Mouse (Mus musculus) layer of hippocampus, adult 18-20 months (tissue): ENCODE measurements around the gene Mag. TPM values are rescaled to one million over a fixed set of nuclear protein-coding genes. Genes with fewer than 3 reads are reported as not detected.
A peak's percentile ranks its signal among the peaks of the same experiment; 100 is the strongest.
"Not testable (repeated sequence)": the region's sequence is repeated elsewhere in the genome, so short reads cannot be mapped to it uniquely, and the experiment has no call there.

Experiments used
- DNase-seq, 2 experiments: peaks; one replicate each; pipeline ENCODE4 v3.0.0; 2022; ENCODE audit warnings: low spot score in 2 of 2
- total RNA-seq, 2 experiments: library from RNA; stranded (reverse); gene quantifications; 2 replicates each; pipeline ENCODE4 v1.2.3; 2021

The Mag gene
- total RNA-seq, 2 experiments from 2014 or later, result 155 to 176 TPM

- not testable (repeated sequence) for DNase-seq
Measured at GRCm38 (mm10) chr7:30942365-30942764, 27.7 kb upstream of the Mag start.

DNA sequence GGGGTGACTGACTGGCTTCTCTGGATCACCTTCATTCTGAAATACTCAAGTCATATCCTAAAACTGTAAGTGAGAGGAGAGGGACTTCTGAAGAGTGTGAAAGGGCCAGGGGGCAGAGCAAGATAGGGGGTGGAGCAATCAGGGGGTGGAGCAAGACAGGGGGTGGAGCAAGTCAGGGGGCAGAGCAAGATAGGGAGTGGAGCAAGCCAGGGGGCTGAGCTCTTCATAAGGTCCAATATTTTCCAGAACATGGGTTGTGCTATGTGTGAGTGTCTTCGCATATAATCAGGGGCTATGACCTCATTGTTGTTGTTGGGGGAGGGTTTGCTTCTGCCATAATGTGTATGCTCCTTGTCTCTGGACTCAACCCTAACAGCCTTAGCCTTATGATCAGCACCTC lies 25.4 kb upstream of the Mag start:
- not testable (repeated sequence) for DNase-seq

DNA sequence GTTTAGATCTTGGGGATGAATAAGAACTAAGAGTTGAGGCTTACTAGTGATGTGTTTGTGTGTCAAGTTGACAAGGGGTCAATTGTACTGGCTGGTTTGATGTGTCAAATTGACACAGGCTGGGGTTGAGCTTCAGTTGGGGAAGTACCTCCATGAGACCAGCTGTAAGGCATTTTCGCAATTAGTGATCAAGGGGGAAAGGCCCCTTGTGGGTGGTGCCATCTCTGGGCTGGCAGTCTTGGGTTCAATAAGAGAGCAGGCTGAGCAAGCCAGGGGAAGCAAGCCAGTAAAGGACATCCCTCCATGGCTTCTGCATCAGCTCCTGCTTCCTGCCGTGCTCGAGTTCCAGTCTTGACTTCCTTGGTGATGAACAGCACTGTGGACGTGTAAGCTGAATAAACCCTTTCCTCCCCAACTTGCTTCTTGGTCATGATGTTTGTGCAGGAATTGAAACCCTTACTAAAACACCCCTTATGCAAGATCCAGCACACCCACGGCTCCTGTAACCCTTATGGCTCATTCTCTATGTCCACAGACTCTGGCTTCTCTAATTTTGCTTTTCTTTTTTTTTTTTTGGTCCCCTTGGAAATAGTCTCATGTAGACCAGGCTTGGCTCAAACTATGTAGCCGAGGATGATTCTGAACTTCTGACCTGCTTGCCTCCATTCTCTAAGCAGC lies 20.9 kb upstream of the Mag start:
- not testable (repeated sequence) for DNase-seq

- DNase-seq, result not testable (repeated sequence)
Measured at GRCm38 (mm10) chr7:30924581-30924980, 9.9 kb upstream of the Mag start, which contains the start of gene Hamp2. Gene Hamp2 (minus strand): TSS chr7:30924681.

- DNase-seq, result no peak
Measured at GRCm38 (mm10) chr7:30924071-30924470, 9.4 kb upstream of the Mag start.

DNA sequence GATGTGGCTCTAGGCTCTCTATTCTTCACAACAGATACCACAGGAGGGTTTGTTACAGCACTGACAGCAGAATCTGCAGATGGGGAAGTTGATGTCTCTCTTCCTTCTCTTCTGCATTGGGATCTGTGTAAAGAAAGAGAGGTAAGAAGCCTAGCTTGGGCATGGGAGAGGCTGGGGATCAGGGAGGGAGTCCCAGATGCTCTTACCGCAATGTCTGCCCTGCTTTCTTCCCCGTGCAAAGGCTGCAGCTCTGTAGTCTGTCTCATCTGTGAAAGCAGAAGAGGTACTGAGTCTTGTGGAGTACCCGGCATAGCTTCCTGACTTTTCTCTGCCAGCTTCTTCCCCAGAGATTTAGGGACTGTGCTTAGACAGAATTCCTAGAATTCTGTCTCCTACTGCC lies 7.8 kb upstream of the Mag start:
- DNase-seq, result not testable (repeated sequence)

- no peak for DNase-seq
Measured at GRCm38 (mm10) chr7:30920217-30920616, 5.5 kb upstream of the Mag start.

GRCm38 (mm10) chr7:30917219-30917618 lies 2.5 kb upstream of the Mag start:
- DNase-seq, result no peak

DNA sequence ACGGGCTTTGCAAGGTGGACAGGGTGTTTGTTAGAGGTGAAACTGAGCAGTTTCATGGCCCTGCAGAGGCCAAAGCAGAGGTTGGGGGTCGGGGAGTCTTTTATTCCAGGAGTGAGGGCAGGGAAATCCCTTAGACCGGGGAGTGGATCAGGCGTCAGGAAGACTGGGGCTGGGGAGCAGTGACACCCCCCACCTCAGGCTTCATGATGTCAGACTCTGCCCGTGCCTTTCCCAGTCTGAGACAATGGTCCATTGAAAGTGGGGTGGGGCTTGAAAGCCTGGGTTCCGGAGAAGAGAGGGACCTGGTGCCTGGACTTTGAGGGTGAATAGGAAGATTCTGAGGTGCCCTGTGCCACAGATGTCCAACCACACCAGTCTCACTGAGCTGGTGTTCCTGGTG lies 2.0 kb upstream of the Mag start:
- peak in 1 of 2 experiments; percentile 26 for DNase-seq

DNA sequence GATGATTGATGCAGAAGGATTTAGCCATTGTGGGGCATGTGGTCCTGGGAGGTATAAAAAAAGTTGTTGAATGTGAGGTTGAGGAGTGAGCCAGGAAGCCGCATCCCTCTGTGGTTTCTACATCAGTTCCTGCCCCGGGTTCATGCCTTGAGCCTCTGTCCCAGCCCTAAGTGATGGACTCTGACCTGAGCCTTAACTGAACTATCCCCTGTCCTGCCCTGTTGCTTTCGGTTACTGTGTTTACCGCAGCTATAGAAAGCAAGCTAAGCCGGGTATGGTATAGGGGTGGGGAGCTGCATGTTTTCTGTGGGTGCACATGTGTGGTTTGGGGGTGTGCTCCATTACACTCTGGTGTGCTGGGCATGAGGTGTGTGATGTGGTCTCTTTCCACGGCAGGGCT lies 4.9 kb downstream of the Mag start:
- no peak for DNase-seq

GRCm38 (mm10) chr7:30908992-30909431 lies 5.7 kb downstream of the Mag start:
- no peak for DNase-seq

DNA sequence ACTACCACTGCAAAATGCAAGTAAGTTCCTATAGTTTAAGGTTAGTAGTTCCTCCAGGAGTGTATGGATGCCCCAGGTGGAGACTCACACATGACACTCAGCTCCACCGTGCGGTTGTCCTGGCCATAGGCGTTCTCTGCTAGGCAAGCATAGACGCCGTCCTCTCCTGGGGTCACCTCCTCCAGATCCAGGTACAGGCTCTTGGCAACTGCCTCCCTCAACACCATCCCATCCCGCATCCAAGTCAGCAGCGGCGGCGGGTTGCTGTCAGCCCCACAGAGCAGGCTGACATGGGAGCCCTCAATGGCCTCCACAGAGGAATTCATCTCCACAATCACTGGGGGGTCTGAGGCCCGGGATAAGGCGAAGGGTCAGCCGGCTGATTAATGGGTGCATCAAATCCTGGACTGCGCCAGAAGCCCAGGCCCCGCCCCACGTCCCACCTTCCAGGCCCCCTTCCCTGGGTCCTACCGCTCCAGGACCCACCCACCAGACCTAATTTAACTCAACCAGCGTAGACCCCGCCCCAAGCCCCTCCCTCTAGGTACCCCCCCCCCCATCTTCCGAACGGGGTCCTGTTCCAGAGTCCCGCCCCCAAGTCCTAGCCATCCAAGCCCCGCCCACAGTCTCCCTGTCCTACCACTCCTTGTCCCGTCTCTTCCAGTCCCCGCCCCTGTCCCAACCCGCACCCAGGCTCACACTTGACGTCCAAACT lies 6.2 kb downstream of the Mag start:
- no peak for DNase-seq

GRCm38 (mm10) chr7:30904042-30904441 lies 10.6 kb downstream of the Mag start:
- DNase-seq, result peak in 1 of 2 experiments; percentile 55

- DNase-seq, result no peak
Measured at GRCm38 (mm10) chr7:30895217-30895616, 19.5 kb downstream of the Mag start.

DNA sequence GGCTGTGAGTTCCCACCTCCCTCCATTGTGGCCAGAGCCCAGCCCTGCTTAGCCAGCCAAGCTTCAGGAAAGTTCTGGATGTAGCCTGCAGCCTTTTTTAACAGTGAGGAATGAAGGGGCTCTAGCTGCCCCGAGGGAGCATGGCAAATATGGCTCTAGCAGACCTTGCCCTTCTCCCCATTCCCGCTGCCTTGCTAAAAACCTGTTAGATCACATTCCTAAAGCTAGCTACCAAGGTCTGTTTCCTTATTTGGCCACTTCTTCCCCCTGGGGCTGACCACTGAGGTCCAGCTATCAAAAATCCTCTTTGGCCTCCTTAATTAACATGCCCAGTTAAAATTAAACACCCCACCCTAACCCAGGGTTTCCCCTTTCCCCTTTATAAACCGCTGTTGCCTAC lies 22.2 kb downstream of the Mag start:
- DNase-seq, result no peak

GRCm38 (mm10) chr7:30891746-30892145 lies 22.9 kb downstream of the Mag start:
- no peak for DNase-seq

- no peak for DNase-seq
Measured at GRCm38 (mm10) chr7:30890681-30891080, 24.0 kb downstream of the Mag start.

DNA sequence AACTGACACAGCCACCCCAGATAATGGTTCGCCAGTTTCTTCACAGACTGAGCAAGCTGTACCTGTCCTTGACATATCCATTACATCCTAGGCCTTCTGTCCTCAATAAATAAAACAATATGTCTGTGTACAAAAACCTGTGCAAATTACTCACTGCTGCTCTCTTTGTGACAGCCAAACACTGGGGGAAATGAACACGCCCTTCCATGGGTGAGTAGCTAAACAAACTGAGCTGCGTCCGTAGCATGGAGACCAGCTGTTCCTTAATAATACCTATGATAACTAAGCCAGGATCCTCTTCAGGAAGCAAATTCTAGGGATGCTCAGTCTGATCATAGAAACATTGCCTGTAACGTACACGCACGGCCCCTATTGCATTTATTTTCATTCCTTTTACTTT lies 25.9 kb downstream of the Mag start:
- no peak for DNase-seq

GRCm38 (mm10) chr7:30887568-30888188 lies 27.0 kb downstream of the Mag start:
- DNase-seq, result no peak

GRCm38 (mm10) chr7:30886852-30887251 lies 27.8 kb downstream of the Mag start:
- DNase-seq, result no peak

DNA sequence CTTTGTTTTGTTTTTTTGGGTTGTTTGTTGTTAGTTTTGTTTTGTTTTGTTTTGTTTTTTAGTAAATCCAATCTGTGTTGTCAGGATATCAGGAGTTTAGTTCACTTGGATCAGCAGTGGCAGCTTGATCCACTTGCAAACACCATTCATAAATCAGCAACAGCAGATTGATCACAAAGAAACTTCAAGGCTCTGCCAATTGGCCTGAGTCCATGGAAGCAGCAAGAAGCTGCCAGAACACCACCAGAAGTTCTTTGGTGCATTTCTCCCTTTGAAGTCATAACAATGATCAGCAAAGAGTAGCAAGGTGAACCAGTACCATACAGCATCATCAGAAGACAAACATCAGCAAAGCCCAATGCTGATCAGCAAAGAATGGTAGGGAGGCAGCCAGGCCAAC lies 30.6 kb downstream of the Mag start:
- no peak for DNase-seq

- no peak for DNase-seq
Measured at GRCm38 (mm10) chr7:30881367-30881766, 33.3 kb downstream of the Mag start.
